Mouse (Mus musculus): ENCODE data around the gene Otud5. TPM values are rescaled to one million over a fixed set of nuclear protein-coding genes. Genes with fewer than 3 reads are reported as not detected.

Gene Otud5
- polyA plus RNA-seq, 1 experiment from 2014 or later: 25.3 TPM

GRCm38 (mm10) chrX:7840842-7841162, 362 bp upstream of the Otud5 start:
- 0 out of 2 replicates have a peak, but pooled peaks cover 5% of the 10 kb centered on the region for H3K4me1 ChIP-seq (ENCODE audit: control insufficient read depth, insufficient read depth, low read length)
- no peak for ATAC-seq (ENCODE audit: insufficient read depth, low FRiP score)
- no peaks in the 10 kb centered on the region for H3K36me3 ChIP-seq (ENCODE audit: control insufficient read depth, insufficient read depth, low read length)
- H3K9ac ChIP-seq (ENCODE audit: low read length): no peak overlapping the region
- no peaks in the 10 kb centered on the region for H3K9me3 ChIP-seq (replicated peaks; ENCODE audit: control insufficient read depth, low read length)
- H3K27ac ChIP-seq (ENCODE audit: low read length): peak overlapping the region; percentile 71
- H3K4me3 ChIP-seq (replicated peaks; ENCODE audit: low read length): peak overlapping the region; percentile 41
- H3K27me3 ChIP-seq (ENCODE audit: control insufficient read depth, insufficient read depth, low read length): no peaks in the 10 kb centered on the region
- 13% methylated on average over 7 of the region's 7 CpGs for WGBS
- H3K4me2 ChIP-seq (ENCODE audit: low read depth, low read length): peak overlapping the region; percentile 53

DNA sequence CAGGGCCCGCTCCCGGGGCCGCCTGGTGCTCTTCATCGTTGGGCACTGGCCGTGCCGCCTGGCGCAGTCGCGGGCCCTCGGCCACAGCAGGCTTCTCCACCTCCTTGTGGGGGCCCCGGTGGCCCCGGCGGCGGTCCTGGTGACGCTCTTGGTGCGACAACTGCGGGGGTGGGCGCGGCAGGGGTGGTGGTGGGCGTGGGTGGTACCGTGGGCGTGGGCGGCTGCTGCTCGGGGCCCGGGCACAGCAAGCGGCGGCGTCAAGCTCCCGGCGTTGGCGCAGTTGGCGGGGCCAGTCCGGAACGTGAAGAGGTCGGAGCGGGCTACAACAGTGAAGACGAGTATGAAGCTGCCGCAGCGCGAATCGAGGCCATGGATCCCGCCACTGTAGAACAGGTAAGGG, 1.2 kb downstream of the Otud5 start:
- no peaks in the 10 kb centered on the region for H3K36me3 ChIP-seq (ENCODE audit: control insufficient read depth, insufficient read depth, low read length)
- peak overlapping the region; percentile 88 for H3K27ac ChIP-seq (ENCODE audit: low read length)
- peak overlapping the region; percentile 62 for H3K4me2 ChIP-seq (ENCODE audit: low read depth, low read length)
- ATAC-seq (ENCODE audit: insufficient read depth, low FRiP score): no peak
- peak overlapping the region; percentile 90 for H3K9ac ChIP-seq (ENCODE audit: low read length)
- WGBS: 14% methylated on average over 37 of the region's 42 CpGs
- H3K27me3 ChIP-seq (ENCODE audit: control insufficient read depth, insufficient read depth, low read length): no peaks in the 10 kb centered on the region
- 0 out of 2 replicates have a peak, but pooled peaks cover 5% of the 10 kb centered on the region for H3K4me1 ChIP-seq (ENCODE audit: control insufficient read depth, insufficient read depth, low read length)
- no peaks in the 10 kb centered on the region for H3K9me3 ChIP-seq (replicated peaks; ENCODE audit: control insufficient read depth, low read length)
- peak overlapping the region; percentile 67 for H3K4me3 ChIP-seq (replicated peaks; ENCODE audit: low read length)

- H3K9me3 ChIP-seq (replicated peaks; ENCODE audit: control insufficient read depth, low read length): no peaks in the 10 kb centered on the region
- H3K27me3 ChIP-seq (ENCODE audit: control insufficient read depth, insufficient read depth, low read length): no peaks in the 10 kb centered on the region
- no peak overlapping the region for H3K9ac ChIP-seq (ENCODE audit: low read length)
- no peak overlapping the region for H3K27ac ChIP-seq (ENCODE audit: low read length)
- 0 out of 2 replicates have a peak, but pooled peaks cover 5% of the 10 kb centered on the region for H3K4me1 ChIP-seq (ENCODE audit: control insufficient read depth, insufficient read depth, low read length)
- no peak overlapping the region for H3K4me2 ChIP-seq (ENCODE audit: low read depth, low read length)
- no peak overlapping the region for H3K4me3 ChIP-seq (replicated peaks; ENCODE audit: low read length)
- H3K36me3 ChIP-seq (ENCODE audit: control insufficient read depth, insufficient read depth, low read length): no peaks in the 10 kb centered on the region
- 70% methylated on average over 2 of the region's 2 CpGs for WGBS
- no peak for ATAC-seq (ENCODE audit: insufficient read depth, low FRiP score)
Measured at GRCm38 (mm10) chrX:7847845-7848244, 6.7 kb downstream of the Otud5 start.

- H3K36me3 ChIP-seq (ENCODE audit: control insufficient read depth, insufficient read depth, low read length): no peaks in the 10 kb centered on the region
- WGBS: 48% methylated on average over 2 of the region's 2 CpGs
- no peaks in the 10 kb centered on the region for H3K9me3 ChIP-seq (replicated peaks; ENCODE audit: control insufficient read depth, low read length)
Measured at GRCm38 (mm10) chrX:7854578-7854977, 13.4 kb downstream of the Otud5 start.

GRCm38 (mm10) chrX:7859191-7859753, 18.1 kb downstream of the Otud5 start:
- no peak overlapping the region for H3K4me2 ChIP-seq (ENCODE audit: low read depth, low read length)
- ATAC-seq (ENCODE audit: insufficient read depth, low FRiP score): no peak
- no peak overlapping the region for H3K9ac ChIP-seq (ENCODE audit: low read length)
- WGBS: 67% methylated on average over 3 of the region's 3 CpGs
- no peaks in the 10 kb centered on the region for H3K9me3 ChIP-seq (replicated peaks; ENCODE audit: control insufficient read depth, low read length)
- H3K27ac ChIP-seq (ENCODE audit: low read length): no peak overlapping the region
- H3K36me3 ChIP-seq (ENCODE audit: control insufficient read depth, insufficient read depth, low read length): no peaks in the 10 kb centered on the region
- H3K27me3 ChIP-seq (ENCODE audit: control insufficient read depth, insufficient read depth, low read length): no peaks in the 10 kb centered on the region
- H3K4me1 ChIP-seq (ENCODE audit: control insufficient read depth, insufficient read depth, low read length): no peaks in the 10 kb centered on the region
- H3K4me3 ChIP-seq (replicated peaks; ENCODE audit: low read length): no peak overlapping the region

More at GRCm38 (mm10) chrX:7854578-7854977, 13.4 kb downstream of the Otud5 start:
- no peak overlapping the region for H3K4me2 ChIP-seq (ENCODE audit: low read depth, low read length)
- no peak overlapping the region for H3K27ac ChIP-seq (ENCODE audit: low read length)
- no peak for ATAC-seq (ENCODE audit: insufficient read depth, low FRiP score)
- no peaks in the 10 kb centered on the region for H3K4me1 ChIP-seq (ENCODE audit: control insufficient read depth, insufficient read depth, low read length)
- H3K9ac ChIP-seq (ENCODE audit: low read length): no peak overlapping the region
- no peak overlapping the region for H3K4me3 ChIP-seq (replicated peaks; ENCODE audit: low read length)
- H3K27me3 ChIP-seq (ENCODE audit: control insufficient read depth, insufficient read depth, low read length): no peaks in the 10 kb centered on the region

DNA sequence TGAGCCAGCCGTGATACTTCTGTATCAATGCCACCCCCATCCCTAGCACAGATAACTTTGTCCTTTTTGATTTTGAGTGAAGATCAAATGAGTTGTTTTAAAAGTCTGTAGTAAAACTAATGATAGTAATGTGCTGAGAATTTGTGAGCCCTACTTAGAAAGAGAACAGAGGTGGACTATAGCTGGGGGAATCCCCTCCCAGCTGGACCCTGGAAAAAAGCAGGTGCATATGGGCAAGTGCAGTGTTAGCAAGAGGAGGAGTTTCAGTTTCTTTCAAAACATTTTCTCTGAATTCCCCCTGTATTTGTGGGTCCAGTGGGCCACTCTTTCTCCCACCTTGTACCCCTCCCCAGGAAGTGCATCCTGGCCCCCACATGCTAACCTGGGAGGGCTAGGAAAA, 22.0 kb downstream of the Otud5 start:
- Histone ChIP-seq H3K4me3 (replicated peaks; ENCODE audit: low read length) (no peak overlapping the region), H3K36me3 (ENCODE audit: control insufficient read depth, insufficient read depth, low read length) (no peaks in the 10 kb centered on the region), H3K4me2 (ENCODE audit: low read depth, low read length) (no peak overlapping the region), H3K27ac (ENCODE audit: low read length) (no peak overlapping the region), H3K27me3 (ENCODE audit: control insufficient read depth, insufficient read depth, low read length) (no peaks in the 10 kb centered on the region), H3K9ac (ENCODE audit: low read length) (no peak overlapping the region), H3K9me3 (replicated peaks; ENCODE audit: control insufficient read depth, low read length) (no peaks in the 10 kb centered on the region), H3K4me1 (ENCODE audit: control insufficient read depth, insufficient read depth, low read length) (no peaks in the 10 kb centered on the region)
- 79% methylated on average over 1 of the region's 1 CpGs for WGBS
- ATAC-seq (ENCODE audit: insufficient read depth, low FRiP score): no peak

DNA sequence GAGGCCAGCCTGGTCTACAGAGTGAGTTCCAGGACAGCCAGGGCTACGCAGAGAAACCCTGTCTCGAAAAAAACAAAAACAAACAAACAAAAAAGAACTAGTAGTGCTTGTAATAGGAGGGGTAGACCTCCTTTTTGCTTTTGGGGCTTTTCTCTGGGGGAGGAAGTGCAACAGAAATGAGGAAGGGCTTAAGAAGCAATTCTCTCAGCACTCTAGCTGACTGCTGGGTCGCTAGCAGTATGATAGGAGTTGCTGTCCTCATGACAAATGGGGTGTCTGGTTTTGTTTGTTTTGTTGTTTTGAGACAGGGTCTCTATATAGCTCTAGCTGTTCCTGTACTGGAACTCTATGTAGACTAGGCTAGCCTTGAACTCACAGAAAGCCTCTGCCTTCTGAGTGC, 23.4 kb downstream of the Otud5 start:
- Histone ChIP-seq H3K9me3 (replicated peaks; ENCODE audit: control insufficient read depth, low read length) (no peaks in the 10 kb centered on the region), H3K9ac (ENCODE audit: low read length) (no peak overlapping the region), H3K4me2 (ENCODE audit: low read depth, low read length) (no peak overlapping the region), H3K36me3 (ENCODE audit: control insufficient read depth, insufficient read depth, low read length) (no peaks in the 10 kb centered on the region), H3K4me3 (replicated peaks; ENCODE audit: low read length) (no peak overlapping the region), H3K27me3 (ENCODE audit: control insufficient read depth, insufficient read depth, low read length) (no peaks in the 10 kb centered on the region), H3K4me1 (ENCODE audit: control insufficient read depth, insufficient read depth, low read length) (no peaks in the 10 kb centered on the region), H3K27ac (ENCODE audit: low read length) (no peak overlapping the region)
- WGBS: 73% methylated on average over 3 of the region's 3 CpGs
- ATAC-seq (ENCODE audit: insufficient read depth, low FRiP score): no peak

DNA sequence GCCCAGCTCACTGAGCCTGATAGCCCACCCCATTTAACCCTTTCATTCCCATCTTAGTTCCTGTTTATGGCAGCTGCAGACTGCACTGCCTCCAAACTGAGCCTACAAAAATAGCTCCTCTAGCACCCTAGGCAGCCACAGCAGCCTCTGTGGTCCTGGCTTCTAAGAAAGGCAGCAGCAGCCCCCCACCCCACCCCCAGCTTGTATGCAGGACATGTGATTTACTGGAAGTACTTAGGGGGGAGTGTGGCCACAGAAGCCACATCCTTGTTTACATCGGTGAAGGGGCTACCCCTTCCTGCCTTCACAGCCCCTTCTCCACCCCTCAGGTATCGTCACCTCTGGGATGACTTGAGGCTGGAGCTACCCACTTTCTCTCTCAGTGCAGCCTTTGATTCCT, 24.2 kb downstream of the Otud5 start:
- H3K9me3 ChIP-seq (replicated peaks; ENCODE audit: control insufficient read depth, low read length): no peaks in the 10 kb centered on the region
- H3K27me3 ChIP-seq (ENCODE audit: control insufficient read depth, insufficient read depth, low read length): no peaks in the 10 kb centered on the region
- H3K36me3 ChIP-seq (ENCODE audit: control insufficient read depth, insufficient read depth, low read length): no peaks in the 10 kb centered on the region
- WGBS: 55% methylated on average over 2 of the region's 2 CpGs
- no peak for ATAC-seq (ENCODE audit: insufficient read depth, low FRiP score)
- H3K4me3 ChIP-seq (replicated peaks; ENCODE audit: low read length): no peak overlapping the region
- H3K27ac ChIP-seq (ENCODE audit: low read length): no peak overlapping the region
- no peaks in the 10 kb centered on the region for H3K4me1 ChIP-seq (ENCODE audit: control insufficient read depth, insufficient read depth, low read length)
- no peak overlapping the region for H3K9ac ChIP-seq (ENCODE audit: low read length)
- H3K4me2 ChIP-seq (ENCODE audit: low read depth, low read length): no peak overlapping the region

DNA sequence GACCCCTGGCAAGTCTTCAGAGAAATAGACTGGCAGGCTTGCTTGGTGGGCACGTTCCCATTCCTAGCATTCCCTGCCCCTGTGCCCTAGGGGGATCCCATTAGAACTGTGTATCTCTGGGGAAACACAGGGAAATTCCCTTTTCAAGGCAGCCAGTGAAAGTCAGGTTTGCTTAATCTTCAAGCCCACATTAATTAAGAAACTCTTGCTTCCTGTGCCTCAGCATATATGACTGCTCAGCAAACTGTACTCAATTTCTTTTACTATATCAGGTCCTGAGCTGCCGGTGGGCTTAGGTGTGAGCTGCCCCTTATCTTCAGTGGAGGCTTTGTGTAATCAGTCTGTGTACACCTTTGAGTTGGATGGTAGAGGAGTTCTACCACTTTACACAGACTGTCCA, 24.6 kb downstream of the Otud5 start:
- H3K9ac ChIP-seq (ENCODE audit: low read length): no peak overlapping the region
- no peak overlapping the region for H3K4me3 ChIP-seq (replicated peaks; ENCODE audit: low read length)
- H3K27ac ChIP-seq (ENCODE audit: low read length): no peak overlapping the region
- no peaks in the 10 kb centered on the region for H3K36me3 ChIP-seq (ENCODE audit: control insufficient read depth, insufficient read depth, low read length)
- 66% methylated on average over 2 of the region's 2 CpGs for WGBS
- no peaks in the 10 kb centered on the region for H3K27me3 ChIP-seq (ENCODE audit: control insufficient read depth, insufficient read depth, low read length)
- H3K4me2 ChIP-seq (ENCODE audit: low read depth, low read length): no peak overlapping the region
- no peaks in the 10 kb centered on the region for H3K9me3 ChIP-seq (replicated peaks; ENCODE audit: control insufficient read depth, low read length)
- ATAC-seq (ENCODE audit: insufficient read depth, low FRiP score): no peak
- no peaks in the 10 kb centered on the region for H3K4me1 ChIP-seq (ENCODE audit: control insufficient read depth, insufficient read depth, low read length)

DNA sequence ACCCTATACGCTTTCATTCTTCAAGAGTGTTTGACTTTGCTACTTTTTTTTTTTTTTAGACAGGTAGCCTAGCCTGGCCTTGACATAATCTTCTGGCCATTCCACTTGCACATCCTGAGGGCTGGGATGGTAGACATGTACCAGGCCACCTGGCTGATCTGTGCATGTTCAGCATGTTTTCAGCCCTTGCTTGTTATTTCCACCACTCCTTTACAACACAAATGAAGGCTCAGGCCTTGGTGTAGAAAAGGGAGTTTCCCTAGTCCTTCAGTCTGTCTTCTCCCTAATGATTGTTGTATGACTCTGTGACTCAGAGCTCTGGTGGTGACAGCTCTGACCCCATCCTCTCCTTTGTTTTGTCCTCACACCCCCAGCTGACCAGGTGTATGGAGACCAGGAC, 26.0 kb downstream of the Otud5 start:
- H3K9me3 ChIP-seq (replicated peaks; ENCODE audit: control insufficient read depth, low read length): no peaks in the 10 kb centered on the region
- H3K4me1 ChIP-seq (ENCODE audit: control insufficient read depth, insufficient read depth, low read length): no peaks in the 10 kb centered on the region
- H3K36me3 ChIP-seq (ENCODE audit: control insufficient read depth, insufficient read depth, low read length): no peaks in the 10 kb centered on the region
- H3K27ac ChIP-seq (ENCODE audit: low read length): no peak overlapping the region
- ATAC-seq (ENCODE audit: insufficient read depth, low FRiP score): no peak
- H3K27me3 ChIP-seq (ENCODE audit: control insufficient read depth, insufficient read depth, low read length): no peaks in the 10 kb centered on the region
- H3K4me2 ChIP-seq (ENCODE audit: low read depth, low read length): no peak overlapping the region
- WGBS: 89% methylated on average over 1 of the region's 1 CpGs
- H3K4me3 ChIP-seq (replicated peaks; ENCODE audit: low read length): no peak overlapping the region
- H3K9ac ChIP-seq (ENCODE audit: low read length): no peak overlapping the region
